Mouse (Mus musculus): ENCODE results near the gene Znhit3. TPM values are rescaled to one million over a fixed set of nuclear protein-coding genes. Genes with fewer than 3 reads are reported as not detected.
A peak's percentile ranks its signal among the peaks of the same experiment; 100 is the strongest.
"Not testable (repeated sequence)": the region's sequence is repeated elsewhere in the genome, so short reads cannot be mapped to it uniquely, and the experiment has no call there.

The Znhit3 gene
- polyA plus RNA-seq, 1 experiment from 2014 or later = 78.3 TPM

GRCm38 (mm10) chr11:84876020-84876419, 40.1 kb downstream of the Znhit3 start:
- DNase-seq (ENCODE audit: low spot score) = not testable (repeated sequence)

DNA sequence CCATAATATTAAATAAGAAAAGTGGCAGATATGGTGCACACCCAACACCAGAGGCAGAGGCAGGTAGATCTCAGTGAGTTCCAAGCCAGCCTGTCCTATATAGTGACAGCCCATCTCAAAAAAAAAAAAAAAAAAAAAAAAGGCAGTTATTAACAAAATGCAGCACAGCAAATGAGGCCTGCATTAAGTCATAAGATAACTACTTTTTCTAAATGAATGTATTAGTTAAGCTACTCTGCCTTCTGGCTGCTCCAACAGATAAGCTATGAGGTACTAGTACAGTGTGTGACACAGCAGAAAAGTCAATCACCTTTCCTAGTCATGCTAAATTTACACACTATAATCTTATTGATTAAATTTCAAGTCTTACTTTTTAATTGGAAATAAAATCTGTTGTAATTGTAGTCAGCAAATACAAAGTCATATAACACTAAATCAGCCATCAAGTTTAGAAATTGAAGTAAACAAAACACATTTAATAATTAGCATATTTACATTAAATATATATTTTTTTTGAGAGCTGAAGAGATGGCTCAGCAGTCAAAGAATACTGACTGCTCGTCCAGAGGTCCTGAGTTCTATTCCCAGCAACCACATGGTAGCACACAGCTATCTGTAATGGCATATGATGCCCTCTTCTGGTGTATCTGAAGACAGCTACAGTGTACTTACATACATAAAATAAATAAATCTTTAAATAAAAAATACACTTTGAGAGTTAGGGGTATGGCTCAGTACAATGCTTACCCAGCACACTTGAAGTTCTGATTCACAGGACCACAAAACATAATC, 42.9 kb downstream of the Znhit3 start:
- WGBS = 61% methylated on average over 1 of the region's 1 CpGs
- no peak overlapping the region for H3K4me2 ChIP-seq (ENCODE audit: low read length)
- ATAC-seq = no peak

More at GRCm38 (mm10) chr11:84876020-84876419, 40.1 kb downstream of the Znhit3 start:
- not testable (repeated sequence) for H3K4me2 ChIP-seq (ENCODE audit: low read length); ATAC-seq; H3K36me3 ChIP-seq (ENCODE audit: control insufficient read depth, insufficient read depth, low read length); H3K4me1 ChIP-seq (ENCODE audit: control insufficient read depth, insufficient read depth, low read length); H3K4me3 ChIP-seq (ENCODE audit: low read depth, low read length); H3K9ac ChIP-seq (ENCODE audit: low read length); H3K27ac ChIP-seq (ENCODE audit: low read depth, low read length); H3K9me3 ChIP-seq (replicated peaks; ENCODE audit: control insufficient read depth, low read length); H3K27me3 ChIP-seq (replicated peaks; ENCODE audit: control insufficient read depth, insufficient read depth, low read length)
- WGBS = no CpG with 5 or more reads among the region's 1 CpGs

DNA sequence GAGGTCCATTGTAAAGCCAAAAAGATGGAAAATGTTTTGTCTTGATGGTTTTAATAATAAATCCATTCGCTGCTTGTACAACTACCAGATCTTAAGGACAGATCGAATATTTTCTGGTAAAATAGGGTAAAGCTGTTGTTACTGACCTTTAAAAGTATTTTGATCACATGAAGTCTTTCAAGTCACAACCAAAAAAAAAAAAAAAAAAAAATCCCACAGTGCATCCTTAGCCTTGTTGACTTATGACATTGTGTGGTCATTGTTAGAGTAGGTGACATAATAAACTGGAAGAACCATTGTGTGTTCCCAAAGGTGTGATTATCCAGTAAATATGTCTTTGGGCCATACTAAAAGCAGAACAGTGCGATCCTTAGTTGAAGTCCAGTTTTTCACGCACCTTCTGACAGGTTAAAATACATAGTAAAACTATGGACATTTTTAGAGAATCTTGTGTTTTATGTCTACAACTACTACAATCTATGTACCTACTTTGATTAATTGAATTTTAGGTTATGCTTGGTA, 44.6 kb downstream of the Znhit3 start:
- Histone ChIP-seq H3K4me2 (ENCODE audit: low read length) (peak overlapping the region; percentile 63), H3K27me3 (replicated peaks; ENCODE audit: control insufficient read depth, insufficient read depth, low read length) (no peaks in the 10 kb centered on the region), H3K36me3 (ENCODE audit: control insufficient read depth, insufficient read depth, low read length) (no peaks in the 10 kb centered on the region; the same call in 1 of the 2 replicates), H3K27ac (ENCODE audit: low read depth, low read length) (peak overlapping the region; percentile 97; the same call in 1 of the 2 replicates), H3K9ac (ENCODE audit: low read length) (peak overlapping the region; percentile 94), H3K9me3 (replicated peaks; ENCODE audit: control insufficient read depth, low read length) (no peaks in the 10 kb centered on the region), H3K4me3 (ENCODE audit: low read depth, low read length) (peak overlapping the region; percentile 89), H3K4me1 (ENCODE audit: control insufficient read depth, insufficient read depth, low read length) (peaks cover 11% of the 10 kb centered on the region)
- no peak for ATAC-seq
- no peak for DNase-seq (ENCODE audit: low spot score)
- WGBS = 85% methylated on average over 4 of the region's 4 CpGs

More for the DNA sequence above, 42.9 kb downstream of the Znhit3 start:
- H3K9me3 ChIP-seq (replicated peaks; ENCODE audit: control insufficient read depth, low read length) = no peaks in the 10 kb centered on the region
- H3K9ac ChIP-seq (ENCODE audit: low read length) = no peak overlapping the region
- H3K4me1 ChIP-seq (ENCODE audit: control insufficient read depth, insufficient read depth, low read length) = peaks cover 7% of the 10 kb centered on the region
- DNase-seq (ENCODE audit: low spot score) = no peak
- H3K36me3 ChIP-seq (ENCODE audit: control insufficient read depth, insufficient read depth, low read length) = peaks cover 7% of the 10 kb centered on the region
- H3K27me3 ChIP-seq (replicated peaks; ENCODE audit: control insufficient read depth, insufficient read depth, low read length) = no peaks in the 10 kb centered on the region
- H3K27ac ChIP-seq (ENCODE audit: low read depth, low read length) = no peak overlapping the region
- H3K4me3 ChIP-seq (ENCODE audit: low read depth, low read length) = no peak overlapping the region

GRCm38 (mm10) chr11:84871046-84871445, 45.1 kb downstream of the Znhit3 start:
- Histone ChIP-seq H3K4me1 (ENCODE audit: control insufficient read depth, insufficient read depth, low read length) (peaks cover 11% of the 10 kb centered on the region), H3K36me3 (ENCODE audit: control insufficient read depth, insufficient read depth, low read length) (no peaks in the 10 kb centered on the region; the same call in 1 of the 2 replicates), H3K9ac (ENCODE audit: low read length) (peak overlapping the region; percentile 94), H3K27ac (ENCODE audit: low read depth, low read length) (peak overlapping the region; percentile 97), H3K27me3 (replicated peaks; ENCODE audit: control insufficient read depth, insufficient read depth, low read length) (no peaks in the 10 kb centered on the region), H3K4me2 (ENCODE audit: low read length) (peak overlapping the region; percentile 63), H3K4me3 (ENCODE audit: low read depth, low read length) (peak overlapping the region; percentile 89), H3K9me3 (replicated peaks; ENCODE audit: control insufficient read depth, low read length) (no peaks in the 10 kb centered on the region)
- ATAC-seq (peak; percentile 25), DNase-seq (ENCODE audit: low spot score) (peak; percentile 61)
- WGBS = 1% methylated on average over 10 of the region's 10 CpGs

- no peaks in the 10 kb centered on the region; the same call in 1 of the 2 replicates for H3K36me3 ChIP-seq (ENCODE audit: control insufficient read depth, insufficient read depth, low read length)
- no peaks in the 10 kb centered on the region for H3K27me3 ChIP-seq (replicated peaks; ENCODE audit: control insufficient read depth, insufficient read depth, low read length)
- peaks cover 11% of the 10 kb centered on the region for H3K4me1 ChIP-seq (ENCODE audit: control insufficient read depth, insufficient read depth, low read length)
- H3K27ac ChIP-seq (ENCODE audit: low read depth, low read length) = peak within 1 kb of the TSS; percentile 97
- peak within 1 kb of the TSS; percentile 94 for H3K9ac ChIP-seq (ENCODE audit: low read length)
- DNase-seq (ENCODE audit: low spot score) (peak; percentile 94), ATAC-seq (peak; percentile 86)
- H3K4me3 ChIP-seq (ENCODE audit: low read depth, low read length) = peak within 1 kb of the TSS; percentile 89
- H3K9me3 ChIP-seq (replicated peaks; ENCODE audit: control insufficient read depth, low read length) = no peaks in the 10 kb centered on the region
- peak within 1 kb of the TSS; percentile 72 for H3K4me2 ChIP-seq (ENCODE audit: low read length)
- WGBS = under 1% methylated on average over 52 of the region's 62 CpGs
These were observed 45.7 kb downstream of the Znhit3 start, which contains the start of gene Ggnbp2 for GRCm38 (mm10) chr11:84870337-84871043. Ggnbp2 (minus strand) TSS chr11:84870817.

GRCm38 (mm10) chr11:84869537-84870232, 46.5 kb downstream of the Znhit3 start:
- DNase-seq (ENCODE audit: low spot score) = peak; percentile 97
- H3K9me3 ChIP-seq (replicated peaks; ENCODE audit: control insufficient read depth, low read length) = no peaks in the 10 kb centered on the region
- H3K27me3 ChIP-seq (replicated peaks; ENCODE audit: control insufficient read depth, insufficient read depth, low read length) = no peaks in the 10 kb centered on the region
- peak overlapping the region; percentile 89 for H3K4me3 ChIP-seq (ENCODE audit: low read depth, low read length)
- H3K4me1 ChIP-seq (ENCODE audit: control insufficient read depth, insufficient read depth, low read length) = peaks cover 11% of the 10 kb centered on the region
- peak overlapping the region; percentile 72 for H3K4me2 ChIP-seq (ENCODE audit: low read length)
- ATAC-seq = peak; percentile 90
- no peaks in the 10 kb centered on the region; the same call in 1 of the 2 replicates for H3K36me3 ChIP-seq (ENCODE audit: control insufficient read depth, insufficient read depth, low read length)
- H3K9ac ChIP-seq (ENCODE audit: low read length) = peak overlapping the region; percentile 92
- under 1% methylated on average over 52 of the region's 61 CpGs for WGBS
- peak overlapping the region; percentile 97 for H3K27ac ChIP-seq (ENCODE audit: low read depth, low read length)

DNA sequence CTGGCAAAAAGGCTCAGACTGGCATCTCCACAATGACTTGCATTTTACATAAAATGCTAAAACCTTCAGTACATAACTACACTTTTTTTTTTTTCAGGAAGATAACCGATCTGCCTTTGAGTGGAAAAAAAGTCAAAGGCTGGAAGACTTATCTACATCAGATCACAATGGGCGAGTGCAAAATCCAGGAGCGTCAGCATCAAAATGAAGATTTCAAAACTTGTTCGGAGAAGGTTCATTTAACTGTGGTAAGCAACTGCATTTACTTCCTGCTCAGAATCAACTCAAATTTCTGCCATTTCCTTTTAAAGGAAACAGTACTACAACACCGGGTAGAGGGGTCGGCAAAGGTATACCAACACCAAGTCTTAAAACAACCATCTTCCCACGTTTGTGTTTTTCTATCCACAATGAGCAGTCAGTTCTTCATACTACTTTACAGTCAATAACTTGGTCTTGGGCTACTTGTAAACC, 47.3 kb downstream of the Znhit3 start:
- Histone ChIP-seq H3K4me3 (ENCODE audit: low read depth, low read length) (peak overlapping the region; percentile 89), H3K36me3 (ENCODE audit: control insufficient read depth, insufficient read depth, low read length) (no peaks in the 10 kb centered on the region; the same call in 1 of the 2 replicates), H3K9ac (ENCODE audit: low read length) (peak overlapping the region; percentile 92), H3K9me3 (replicated peaks; ENCODE audit: control insufficient read depth, low read length) (no peaks in the 10 kb centered on the region), H3K4me2 (ENCODE audit: low read length) (peak overlapping the region; percentile 72), H3K27me3 (replicated peaks; ENCODE audit: control insufficient read depth, insufficient read depth, low read length) (no peaks in the 10 kb centered on the region), H3K27ac (ENCODE audit: low read depth, low read length) (no peak overlapping the region; the same call in 1 of the 2 replicates), H3K4me1 (ENCODE audit: control insufficient read depth, insufficient read depth, low read length) (peaks cover 11% of the 10 kb centered on the region)
- DNase-seq (ENCODE audit: low spot score) (no peak), ATAC-seq (no peak)
- WGBS = 20% methylated on average over 7 of the region's 7 CpGs

GRCm38 (mm10) chr11:84867586-84867985, 48.6 kb downstream of the Znhit3 start:
- H3K27me3 ChIP-seq (replicated peaks; ENCODE audit: control insufficient read depth, insufficient read depth, low read length) = no peaks in the 10 kb centered on the region
- no peaks in the 10 kb centered on the region for H3K9me3 ChIP-seq (replicated peaks; ENCODE audit: control insufficient read depth, low read length)
- ATAC-seq (no peak), DNase-seq (ENCODE audit: low spot score) (no peak)
- H3K4me1 ChIP-seq (ENCODE audit: control insufficient read depth, insufficient read depth, low read length) = peaks cover 11% of the 10 kb centered on the region
- H3K27ac ChIP-seq (ENCODE audit: low read depth, low read length) = no peak overlapping the region
- H3K9ac ChIP-seq (ENCODE audit: low read length) = no peak overlapping the region
- peaks cover 3% of the 10 kb centered on the region for H3K36me3 ChIP-seq (ENCODE audit: control insufficient read depth, insufficient read depth, low read length)
- no peak overlapping the region for H3K4me3 ChIP-seq (ENCODE audit: low read depth, low read length)
- 86% methylated on average over 2 of the region's 2 CpGs for WGBS
- H3K4me2 ChIP-seq (ENCODE audit: low read length) = no peak overlapping the region
